Mouse (Mus musculus) frontal cortex, adult (tissue): Measurements from ENCODE around the gene Zfp334.
A peak's percentile ranks its signal among the peaks of the same experiment; 100 is the strongest.

Source experiments
- ATAC-seq: cut with Nextera tagmentation; 2 replicates; pipeline ENCODE4 v1.9.2; 2017; ENCODE audit warnings: mild to moderate bottlenecking, moderate library complexity, mixed read lengths; ENCODE audit not compliant: low TSS enrichment

The Zfp334 gene

GRCm38 (mm10) chr2:165387844-165388495, at the start of gene Zfp334:
Zfp334 (minus strand) TSS chr2:165388259.
- peak; percentile 94 for ATAC-seq

DNA sequence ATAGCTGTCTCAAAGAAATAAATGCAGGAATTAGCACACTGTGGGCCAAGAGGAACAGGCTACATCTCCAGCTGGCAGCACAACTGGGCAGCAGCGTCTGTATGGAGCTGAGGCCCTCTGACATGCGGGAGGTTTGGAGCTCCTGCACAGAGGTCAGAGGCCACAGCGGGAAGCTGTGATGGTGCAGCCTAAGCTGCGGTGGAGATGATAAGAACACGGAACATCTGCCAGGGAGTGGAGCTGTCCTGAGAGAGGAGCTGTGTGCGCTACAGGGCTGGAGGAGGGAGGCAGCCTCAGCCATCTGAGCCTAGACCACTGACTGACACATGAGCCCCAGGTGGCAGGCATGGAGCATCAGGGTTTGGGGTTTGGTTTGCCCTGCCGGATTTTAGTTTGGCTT, 40.6 kb upstream of the Zfp334 start:
- no peak for ATAC-seq

GRCm38 (mm10) chr2:165420195-165420594, 32.1 kb upstream of the Zfp334 start:
- 0 out of 2 replicates have a peak, but pooled peaks have one; percentile 20 for ATAC-seq

- peak; percentile 41 for ATAC-seq
Measured at GRCm38 (mm10) chr2:165419670-165420111, 31.6 kb upstream of the Zfp334 start.

DNA sequence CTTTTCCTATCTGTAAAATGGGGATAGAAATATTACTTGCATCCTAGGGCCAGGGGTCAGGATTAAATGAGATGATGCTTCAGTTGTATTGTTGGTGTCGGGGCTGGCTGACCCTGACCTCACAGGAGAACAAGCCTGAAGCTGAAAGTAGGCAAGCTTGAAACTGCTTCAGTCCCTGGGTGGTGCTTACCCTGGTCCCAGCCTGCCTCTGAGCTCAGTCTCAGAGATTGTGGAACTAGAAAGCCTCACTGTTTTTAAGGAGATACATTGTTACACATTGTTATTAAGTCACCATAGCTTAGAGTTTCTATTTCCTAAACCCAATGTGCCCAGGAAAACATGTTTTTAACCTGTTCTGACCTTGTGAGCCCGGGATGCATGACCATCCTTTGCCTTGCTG, 30.5 kb upstream of the Zfp334 start:
- ATAC-seq, result no peak

DNA sequence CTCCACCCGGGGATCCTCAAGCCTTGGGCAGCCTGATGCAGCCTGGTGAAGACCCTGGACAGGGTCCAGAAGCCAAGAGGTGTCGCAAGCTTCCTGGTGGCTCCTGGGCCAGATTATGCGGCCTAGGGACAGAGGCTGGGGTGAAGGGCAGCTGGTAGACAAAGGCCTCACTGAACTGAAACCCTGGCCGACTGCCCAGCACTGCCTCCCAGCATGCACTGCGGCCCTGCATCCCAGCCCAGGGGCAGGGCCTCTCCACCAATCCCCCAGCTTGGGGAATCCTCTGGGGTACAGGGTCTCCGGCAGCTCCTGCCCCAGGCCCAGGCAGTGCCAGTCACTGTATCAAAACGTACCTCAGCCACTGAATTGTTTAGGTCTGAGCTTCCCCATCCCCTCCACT, 29.2 kb upstream of the Zfp334 start:
- ATAC-seq, result peak; percentile 39; the same call in 1 of the 2 replicates

DNA sequence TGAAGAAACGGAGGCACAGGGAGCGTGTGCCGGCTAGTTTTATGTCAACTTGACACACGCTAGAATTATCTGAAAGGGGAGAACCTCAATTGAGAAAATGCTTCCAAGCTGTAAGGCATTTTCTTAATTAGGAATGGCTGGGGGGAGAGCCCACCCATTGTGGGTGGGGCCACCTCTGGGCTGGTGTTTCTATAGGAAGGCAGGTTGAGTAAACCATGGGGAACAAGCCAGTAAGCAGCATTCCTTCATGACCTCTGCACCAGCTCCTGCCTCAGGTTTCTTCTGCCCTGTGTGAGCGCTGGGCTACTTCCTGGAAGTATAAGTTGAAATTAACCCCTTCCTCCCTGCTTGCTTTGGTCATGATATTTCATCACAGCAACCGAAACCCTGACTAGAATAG, 27.7 kb upstream of the Zfp334 start:
- ATAC-seq, result no peak

DNA sequence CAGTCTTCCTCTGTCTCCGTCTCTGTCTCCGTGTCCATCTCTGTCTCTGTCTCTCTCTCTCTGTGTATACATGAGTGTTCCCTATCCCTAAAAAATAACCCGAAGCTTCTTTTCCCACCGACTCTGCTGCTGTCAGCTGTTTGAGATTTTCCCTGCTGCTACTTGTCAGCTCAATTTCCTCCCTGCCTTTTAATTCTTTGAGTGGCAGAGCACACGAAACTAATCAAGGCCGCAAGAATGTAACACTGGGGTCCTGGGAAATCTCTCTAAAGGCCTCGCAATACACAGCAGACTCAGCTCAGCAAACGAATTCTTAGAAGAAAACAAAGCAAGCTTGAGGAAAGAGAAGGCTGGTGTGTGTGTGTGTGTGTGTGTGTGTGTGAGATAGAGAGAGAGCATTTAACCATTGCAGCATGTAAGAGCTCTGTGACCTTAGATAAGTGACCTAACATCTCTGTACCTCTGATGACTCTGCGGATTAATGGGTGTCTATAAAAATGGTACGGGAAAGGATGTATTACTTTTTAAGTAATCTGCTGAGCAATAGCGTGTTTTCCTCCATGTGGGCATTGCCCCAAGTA, 27.2 kb upstream of the Zfp334 start:
- no peak for ATAC-seq

GRCm38 (mm10) chr2:165414321-165414720, 26.3 kb upstream of the Zfp334 start:
- no peak for ATAC-seq

DNA sequence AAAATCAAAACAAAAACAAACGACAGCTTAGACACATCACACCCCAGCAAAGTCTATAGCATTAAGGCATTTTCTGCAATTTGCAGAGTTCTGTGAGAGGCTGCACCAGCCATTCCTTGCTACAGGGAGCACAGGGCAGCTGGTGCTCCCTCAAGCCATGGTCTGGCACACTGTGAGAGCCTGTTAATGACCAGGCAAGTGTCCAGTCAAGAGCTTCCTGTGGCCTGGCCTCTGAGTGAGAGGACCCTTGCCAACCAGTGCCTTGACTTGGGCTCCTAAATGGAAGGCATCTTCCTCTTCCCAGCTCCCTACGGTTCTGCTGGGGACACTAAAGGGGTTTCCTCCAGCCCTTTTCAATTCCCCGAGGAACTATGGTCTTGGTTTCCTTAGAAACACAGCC, 25.8 kb upstream of the Zfp334 start:
- no peak for ATAC-seq

GRCm38 (mm10) chr2:165407700-165408301, 19.7 kb upstream of the Zfp334 start:
- peak; percentile 50 for ATAC-seq

DNA sequence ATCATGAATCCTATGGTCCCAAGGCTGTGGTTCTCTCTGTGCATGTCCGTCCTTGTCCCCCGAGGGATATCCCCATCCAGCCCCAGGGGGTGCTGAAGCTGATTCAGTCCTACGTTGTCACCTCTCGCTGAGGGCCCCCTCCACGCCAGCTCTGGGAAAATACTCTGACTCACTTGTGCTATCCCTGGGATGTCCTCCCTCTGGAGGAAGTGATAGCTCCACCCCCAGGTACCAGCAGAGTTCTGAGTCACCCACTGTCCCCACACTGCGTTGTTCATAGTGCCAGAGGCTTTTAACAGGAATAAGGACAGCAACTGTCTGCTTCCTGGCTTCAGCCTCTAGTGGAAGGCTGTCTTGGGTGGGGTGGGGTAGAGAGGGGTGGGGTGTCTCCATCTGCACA, 17.3 kb upstream of the Zfp334 start:
- peak; percentile 97 for ATAC-seq

DNA sequence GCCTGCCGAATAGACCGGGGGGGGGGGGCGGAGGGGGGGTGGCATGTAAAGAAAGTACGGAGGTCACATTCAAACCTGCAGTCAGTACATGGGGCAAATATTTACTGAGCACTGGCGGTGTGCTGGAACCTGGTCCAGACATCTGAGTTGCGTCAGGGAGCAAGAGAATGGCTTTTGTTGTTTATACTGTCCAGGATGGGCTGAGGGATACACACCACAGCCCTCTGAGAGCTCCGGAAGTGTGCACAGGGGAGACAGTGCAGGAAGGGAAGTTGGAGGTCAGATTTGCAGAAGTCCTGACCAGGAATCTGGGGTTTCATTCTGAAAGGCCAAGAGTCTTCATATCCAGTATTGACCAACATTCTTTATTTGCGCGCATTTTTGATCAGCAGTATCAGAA, 16.9 kb upstream of the Zfp334 start:
- no peak for ATAC-seq

DNA sequence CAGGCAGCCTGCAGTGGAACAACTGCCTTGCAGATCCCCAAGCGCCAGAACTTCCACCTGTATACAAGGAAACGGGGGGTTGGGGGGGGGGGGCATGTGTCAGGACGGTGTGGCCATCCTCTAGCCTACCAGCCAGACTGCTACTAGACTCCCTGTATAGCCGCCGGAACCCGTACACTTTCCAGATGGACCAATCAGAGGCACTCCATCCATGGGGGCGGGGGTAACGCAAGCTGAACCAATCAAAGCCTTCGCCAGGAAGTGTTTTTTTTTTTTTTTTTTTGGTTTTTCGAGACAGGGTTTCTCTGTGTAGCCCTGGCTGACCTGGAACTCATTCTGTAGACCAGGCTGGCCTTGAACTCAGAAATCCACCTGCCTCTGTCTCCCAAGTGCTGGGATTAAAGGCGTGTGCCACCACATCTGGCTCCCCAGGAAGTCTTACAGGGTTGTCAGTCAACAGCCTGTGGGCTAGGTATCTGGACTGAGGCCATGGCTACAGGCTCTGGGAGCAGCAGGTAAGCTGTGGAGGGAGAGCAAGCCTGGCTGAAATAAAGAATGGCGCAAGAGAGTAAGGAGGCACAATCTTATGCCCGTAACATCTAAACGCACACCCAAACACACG, 10.2 kb upstream of the Zfp334 start:
- no peak for ATAC-seq

GRCm38 (mm10) chr2:165397502-165398163, 9.6 kb upstream of the Zfp334 start:
- ATAC-seq, result no peak

DNA sequence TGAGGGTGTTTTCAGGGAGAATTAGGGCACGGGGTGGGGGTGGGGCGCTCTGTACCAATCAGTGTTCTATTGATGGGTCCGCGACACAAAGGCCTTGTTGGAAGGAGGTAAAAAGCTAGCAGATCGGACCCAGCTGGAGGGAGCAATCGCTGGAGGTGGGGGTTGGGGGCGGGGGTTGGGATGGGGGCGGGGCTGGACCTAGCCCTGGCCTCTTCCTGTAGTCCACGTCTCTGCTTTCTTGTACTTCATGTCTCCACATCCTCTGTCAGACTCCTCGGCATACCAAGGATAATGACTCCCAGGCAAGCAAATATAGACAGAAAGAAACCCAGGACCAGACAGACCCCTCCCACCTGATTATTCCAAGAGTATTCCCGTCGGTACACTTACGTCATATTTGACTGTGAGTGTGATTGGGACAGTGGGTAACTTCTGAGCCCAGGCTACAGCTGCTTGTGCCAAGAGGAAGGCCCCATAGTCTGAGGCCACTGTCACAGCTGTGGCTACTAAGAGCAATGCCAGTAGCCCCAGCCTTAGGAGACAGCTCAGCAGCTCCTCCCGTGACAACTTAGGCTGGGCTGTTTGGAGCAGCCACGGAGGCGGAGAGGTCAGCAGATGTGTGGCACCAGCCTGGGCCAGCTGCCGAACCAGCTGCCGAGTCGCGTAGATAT, 8.9 kb upstream of the Zfp334 start:
- ATAC-seq, result peak; percentile 26; the same call in 1 of the 2 replicates

DNA sequence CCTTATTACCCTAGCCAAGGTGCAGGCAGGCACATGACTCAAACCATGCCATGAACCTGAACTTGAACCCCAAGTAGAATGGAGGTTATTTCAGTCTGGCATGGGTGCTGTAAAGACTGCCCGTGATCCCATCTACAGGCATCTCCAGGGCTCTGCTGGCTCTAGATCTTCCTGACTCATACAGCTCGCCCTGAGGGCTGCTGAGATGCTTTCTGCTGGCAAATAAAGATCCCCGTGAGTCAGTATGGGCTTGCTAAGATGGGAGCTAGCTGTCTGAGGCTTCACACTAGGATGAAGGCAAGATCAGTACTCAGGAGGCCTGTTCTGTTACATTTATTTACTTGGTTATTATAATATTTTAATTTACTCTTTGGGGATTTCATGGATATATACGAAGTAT, 4.1 kb upstream of the Zfp334 start:
- peak; percentile 45; the same call in 1 of the 2 replicates for ATAC-seq

GRCm38 (mm10) chr2:165391561-165391960, 3.5 kb upstream of the Zfp334 start:
- peak; percentile 67 for ATAC-seq

DNA sequence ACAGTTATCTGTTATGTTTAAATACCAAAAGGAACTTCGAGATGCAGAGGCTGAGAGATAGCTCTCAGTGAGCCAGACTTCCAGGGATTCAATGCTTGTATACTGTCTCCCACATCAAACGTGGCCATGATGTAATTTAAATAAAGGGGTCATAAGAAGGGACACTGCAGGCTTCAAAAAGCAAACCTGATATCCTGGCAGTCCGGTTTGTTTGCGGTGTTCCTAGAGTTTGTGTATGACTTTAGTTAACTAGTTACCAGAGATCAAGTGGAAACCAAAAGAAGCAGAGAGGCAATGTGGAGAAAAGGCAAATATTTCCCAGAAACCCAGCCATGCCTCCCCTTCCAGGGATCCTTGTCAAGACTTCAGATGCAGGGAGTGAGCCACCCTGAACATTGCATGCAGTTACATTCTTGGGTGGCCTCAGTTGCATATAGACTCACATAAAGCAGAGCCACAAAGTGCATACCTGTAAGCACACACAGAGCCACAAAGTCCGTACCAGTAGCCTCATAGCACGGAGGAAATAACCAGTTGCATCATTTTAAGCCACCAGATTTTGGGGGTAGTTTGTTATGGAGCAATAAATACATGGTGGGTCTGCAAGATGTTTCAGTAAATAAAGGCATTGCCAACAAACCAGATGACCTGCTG, 1.4 kb upstream of the Zfp334 start:
- no peak for ATAC-seq

- no peak for ATAC-seq
Measured at GRCm38 (mm10) chr2:165387370-165387769, 689 bp downstream of the Zfp334 start.

DNA sequence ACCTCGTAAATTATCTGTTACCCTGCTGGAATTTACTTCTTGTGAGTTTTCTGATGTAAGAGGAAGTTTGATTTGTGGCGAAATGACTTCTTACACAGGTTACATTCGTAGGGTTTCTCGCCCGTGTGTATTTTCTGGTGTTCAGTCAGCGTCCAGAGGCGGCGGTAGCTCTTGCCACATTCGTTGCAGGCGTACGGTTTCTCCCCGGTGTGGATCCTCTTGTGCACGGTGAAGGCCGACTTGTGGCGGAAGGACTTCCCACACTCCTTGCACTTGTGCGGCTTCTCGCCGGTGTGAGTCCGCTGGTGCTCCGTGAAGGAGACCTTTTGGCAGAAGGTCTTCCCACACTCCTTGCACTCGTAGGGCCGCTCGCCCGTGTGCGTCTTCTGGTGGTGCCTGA, 8.0 kb downstream of the Zfp334 start:
- ATAC-seq, result no peak
